Mouse (Mus musculus) stomach, postnatal 0 days (tissue): Measurements from ENCODE around the gene Sulf2. TPM values are rescaled to one million over a fixed set of nuclear protein-coding genes. Genes with fewer than 3 reads are reported as not detected.

Experiments
- ATAC-seq: fragments of 200-750 bp; cut with Nextera tagmentation; 2 replicates; pipeline ENCODE4 v1.8.0; 2017; ENCODE audit not compliant: low FRiP score, low TSS enrichment
- DNase-seq: peaks from one replicate; pipeline ENCODE4 v3.0.0-alpha.2; 2016; ENCODE audit warnings: low spot score
- H3K27ac ChIP-seq: fragments of 300-500 bp; sonication (generic); replicated peaks from 2 replicates; pipeline ENCODE4 v1.5.1; 2014; ENCODE audit warnings: mild to moderate bottlenecking, control low read depth
- H3K27me3 ChIP-seq: fragments of 300-500 bp; sonication (generic); 2 replicates; pipeline ENCODE4 v1.6.1; 2014; ENCODE audit warnings: low read length; ENCODE audit not compliant: control insufficient read depth, insufficient read depth
- H3K36me3 ChIP-seq: fragments of 300-500 bp; sonication (generic); 2 replicates; pipeline ENCODE4 v1.6.1; 2014; ENCODE audit warnings: low read length, mixed read lengths; ENCODE audit not compliant: control insufficient read depth, insufficient read depth
- H3K4me1 ChIP-seq: fragments of 300-500 bp; sonication (generic); replicated peaks from 2 replicates; pipeline ENCODE4 v1.6.1; 2014; ENCODE audit warnings: antibody characterized with exemption; ENCODE audit not compliant: control insufficient read depth, insufficient read depth
- H3K4me2 ChIP-seq: fragments of 300-500 bp; sonication (generic); replicated peaks from 2 replicates; pipeline ENCODE4 v1.6.1; 2014; ENCODE audit warnings: low read depth, mild to moderate bottlenecking, control low read depth, moderate library complexity
- H3K4me3 ChIP-seq: fragments of 300-500 bp; sonication (generic); 2 replicates; pipeline ENCODE4 v1.5.1; 2014; ENCODE audit warnings: low read depth, low read length, control low read depth
- H3K9ac ChIP-seq: fragments of 300-500 bp; sonication (generic); 2 replicates; pipeline ENCODE4 v1.6.1; 2014; ENCODE audit warnings: mild to moderate bottlenecking, low read length, control low read depth, mixed read lengths
- H3K9me3 ChIP-seq: fragments of 300-500 bp; sonication (generic); 2 replicates; pipeline ENCODE4 v1.6.1; 2016; ENCODE audit warnings: low read length; ENCODE audit not compliant: control insufficient read depth
- CTCF ChIP-seq: IDR thresholded peaks from 2 replicates; pipeline ENCODE4 v1.5.1; 2016; ENCODE audit warnings: antibody characterized with exemption, low read depth, mild to moderate bottlenecking, moderate library complexity
- EP300 ChIP-seq: optimal IDR thresholded peaks from 2 replicates; pipeline ENCODE3; 2016; ENCODE audit warnings: antibody characterized with exemption
- WGBS: fragments of 180-500 bp; shearing (Covaris S2); extraction: QIAGEN DNeasy Blood & Tissue Kit; methylation state at CpG from one replicate; pipeline ENCODE4 v1.1.7; 2014; 5-methylcytosine and 5-hydroxymethylcytosine counted together
- polyA plus RNA-seq: library from polyadenylated mRNA; unstranded; fragments of >200 nt; fragmentation: Nextera tagmentation; extraction: Ambion mirVana; gene quantifications from 2 replicates; pipeline ENCODE4 v1.2.1, GENCODE M21; 2015

Sulf2 gene
- polyA plus RNA-seq, 1 experiment from 2014 or later = 49.1 TPM

DNA sequence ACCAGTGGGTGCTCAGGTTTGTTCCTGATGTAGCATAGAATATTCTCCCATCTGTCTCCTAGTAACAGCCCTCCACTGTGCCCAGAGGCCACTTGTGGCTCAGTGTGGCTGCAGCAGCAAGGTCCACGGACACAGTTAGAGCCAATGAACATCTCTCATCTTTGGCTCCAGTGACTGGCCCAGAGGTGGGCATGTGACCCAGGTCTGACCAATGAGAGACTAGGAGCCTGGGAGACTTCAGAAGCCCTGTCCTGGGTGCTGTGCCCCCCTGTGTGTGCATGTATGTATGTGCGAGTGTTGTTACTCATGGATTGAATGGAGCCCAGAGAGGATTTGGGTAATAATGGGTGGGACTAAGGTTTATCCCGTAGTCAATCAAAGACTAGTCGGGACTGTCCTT lies 18.0 kb downstream of the Sulf2 start:
- no peaks in the 10 kb centered on the region for H3K27me3 ChIP-seq
- ATAC-seq = no peak
- WGBS = 79% methylated on average over 4 of the region's 4 CpGs
- H3K9me3 ChIP-seq = no peaks in the 10 kb centered on the region
- H3K36me3 ChIP-seq = no peaks in the 10 kb centered on the region
- TF ChIP-seq CTCF = no peak
- no peak for TF ChIP-seq EP300
- DNase-seq = no peak
- no peak overlapping the region for H3K9ac ChIP-seq
- no peak overlapping the region for H3K27ac ChIP-seq
- H3K4me2 ChIP-seq = no peak overlapping the region
- no peak overlapping the region for H3K4me3 ChIP-seq
- H3K4me1 ChIP-seq = 0 out of 2 replicates have a peak, but pooled peaks cover 3% of the 10 kb centered on the region

GRCm38 (mm10) chr2:166135711-166136485 lies 19.6 kb downstream of the Sulf2 start:
- ATAC-seq (peak; percentile 47), DNase-seq (peak; percentile 34)
- H3K4me2 ChIP-seq = no peak overlapping the region
- TF ChIP-seq CTCF (no peak), EP300 (no peak)
- H3K27me3 ChIP-seq = no peaks in the 10 kb centered on the region
- no peaks in the 10 kb centered on the region for H3K9me3 ChIP-seq
- H3K36me3 ChIP-seq = no peaks in the 10 kb centered on the region
- H3K9ac ChIP-seq = no peak overlapping the region
- WGBS = 35% methylated on average over 16 of the region's 16 CpGs
- no peak overlapping the region for H3K4me3 ChIP-seq
- H3K27ac ChIP-seq = no peak overlapping the region
- H3K4me1 ChIP-seq = 0 out of 2 replicates have a peak, but pooled peaks cover 3% of the 10 kb centered on the region

- no peak overlapping the region for H3K27ac ChIP-seq
- H3K4me3 ChIP-seq = no peak overlapping the region
- TF ChIP-seq EP300 = no peak
- no peak for TF ChIP-seq CTCF
- no peaks in the 10 kb centered on the region for H3K9me3 ChIP-seq
- DNase-seq = no peak
- no peak for ATAC-seq
- no peaks in the 10 kb centered on the region for H3K27me3 ChIP-seq
- H3K9ac ChIP-seq = no peak overlapping the region
- no peaks in the 10 kb centered on the region for H3K36me3 ChIP-seq
- WGBS = 86% methylated on average over 4 of the region's 4 CpGs
- H3K4me2 ChIP-seq = no peak overlapping the region
- H3K4me1 ChIP-seq = no peaks in the 10 kb centered on the region
These were observed 26.7 kb downstream of the Sulf2 start for GRCm38 (mm10) chr2:166128756-166129155.

- H3K27ac ChIP-seq = no peak overlapping the region
- H3K9me3 ChIP-seq = no peaks in the 10 kb centered on the region
- H3K36me3 ChIP-seq = no peaks in the 10 kb centered on the region
- DNase-seq = no peak
- H3K4me1 ChIP-seq = no peaks in the 10 kb centered on the region
- no peak overlapping the region for H3K9ac ChIP-seq
- no peak for ATAC-seq
- H3K4me2 ChIP-seq = no peak overlapping the region
- no peak overlapping the region for H3K4me3 ChIP-seq
- TF ChIP-seq CTCF (no peak), EP300 (no peak)
- no peaks in the 10 kb centered on the region for H3K27me3 ChIP-seq
- WGBS = 91% methylated on average over 15 of the region's 15 CpGs
These were observed 27.4 kb downstream of the Sulf2 start for GRCm38 (mm10) chr2:166128032-166128431.

DNA sequence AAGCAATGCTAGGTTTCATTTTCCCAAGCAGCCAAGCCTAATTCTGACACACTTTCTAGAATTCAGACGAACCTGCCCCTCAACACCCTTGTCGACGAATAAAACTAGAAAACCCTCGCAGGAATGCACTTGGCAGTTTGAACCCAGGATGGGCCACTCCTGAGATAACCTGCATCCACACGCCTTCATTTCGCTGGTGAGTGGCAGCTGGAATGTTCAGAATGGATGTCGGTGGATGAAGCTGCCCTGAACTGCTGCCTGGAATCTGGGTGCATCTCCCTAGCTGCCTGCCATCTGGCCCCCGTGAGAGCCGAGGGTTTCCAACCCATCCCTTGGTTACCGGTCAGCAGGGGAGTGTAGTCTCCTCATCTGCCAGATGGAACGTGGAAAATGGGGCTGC lies 29.1 kb downstream of the Sulf2 start:
- TF ChIP-seq CTCF (no peak), EP300 (no peak)
- no peaks in the 10 kb centered on the region for H3K9me3 ChIP-seq
- H3K27ac ChIP-seq = no peak overlapping the region
- WGBS = 75% methylated on average over 11 of the region's 11 CpGs
- no peak overlapping the region for H3K4me3 ChIP-seq
- H3K9ac ChIP-seq = no peak overlapping the region
- DNase-seq (no peak), ATAC-seq (no peak)
- H3K4me1 ChIP-seq = no peaks in the 10 kb centered on the region
- H3K27me3 ChIP-seq = no peaks in the 10 kb centered on the region
- H3K36me3 ChIP-seq = no peaks in the 10 kb centered on the region
- H3K4me2 ChIP-seq = no peak overlapping the region

DNA sequence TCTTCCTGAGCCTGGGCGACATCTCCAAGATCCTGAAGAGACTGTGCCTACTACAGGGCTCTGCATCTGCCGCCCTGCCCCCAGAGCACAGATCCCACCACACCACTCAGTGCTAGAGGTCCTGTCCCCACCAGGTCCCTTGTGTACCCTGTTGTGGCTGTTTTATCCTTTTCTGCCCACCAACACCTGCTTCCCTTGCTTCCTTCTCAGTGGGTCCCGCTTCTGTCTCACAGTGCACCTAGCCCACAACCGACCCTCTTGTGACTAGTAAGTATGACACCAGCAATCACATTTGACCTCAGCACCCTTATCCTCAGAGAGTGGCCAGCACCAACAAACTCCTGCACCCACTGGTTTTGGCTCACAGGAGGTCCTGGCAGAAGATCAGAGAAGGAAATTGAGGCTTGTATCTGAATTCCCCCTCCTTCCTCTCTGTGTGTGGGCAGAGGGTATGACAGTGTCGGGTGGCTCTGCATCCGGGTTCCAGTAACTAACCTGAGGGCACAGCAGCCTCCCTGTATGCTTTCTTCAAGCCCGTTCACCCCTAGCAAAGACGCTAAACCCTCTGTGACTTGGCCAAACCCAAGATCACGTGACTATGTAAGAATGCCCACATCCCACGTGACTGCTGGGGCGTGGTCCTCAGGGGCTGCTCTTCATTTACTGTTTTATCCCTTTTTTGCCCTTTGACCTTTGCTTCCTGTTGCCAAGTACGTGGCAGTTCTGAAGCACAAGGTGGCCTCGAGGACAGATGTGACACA lies 29.8 kb downstream of the Sulf2 start:
- Histone ChIP-seq H3K27me3 (no peaks in the 10 kb centered on the region), H3K4me1 (no peaks in the 10 kb centered on the region), H3K9ac (no peak overlapping the region), H3K4me2 (no peak overlapping the region), H3K9me3 (no peaks in the 10 kb centered on the region), H3K36me3 (no peaks in the 10 kb centered on the region), H3K4me3 (no peak overlapping the region), H3K27ac (no peak overlapping the region)
- WGBS = 58% methylated on average over 13 of the region's 13 CpGs
- DNase-seq (no peak), ATAC-seq (no peak)
- TF ChIP-seq CTCF (no peak), EP300 (no peak)
